Mouse (Mus musculus) spleen, postnatal 10 days (tissue): ENCODE results near the gene Mrtfa.
"Not testable (repeated sequence)": the region's sequence is repeated elsewhere in the genome, so short reads cannot be mapped to it uniquely, and the experiment has no call there.

Experiments
- DNase-seq, 2 experiments: peaks; one replicate each; pipeline ENCODE4 v3.0.0; 2021 to 2022; ENCODE audit warnings: low spot score in 2 of 2

Mrtfa gene

DNA sequence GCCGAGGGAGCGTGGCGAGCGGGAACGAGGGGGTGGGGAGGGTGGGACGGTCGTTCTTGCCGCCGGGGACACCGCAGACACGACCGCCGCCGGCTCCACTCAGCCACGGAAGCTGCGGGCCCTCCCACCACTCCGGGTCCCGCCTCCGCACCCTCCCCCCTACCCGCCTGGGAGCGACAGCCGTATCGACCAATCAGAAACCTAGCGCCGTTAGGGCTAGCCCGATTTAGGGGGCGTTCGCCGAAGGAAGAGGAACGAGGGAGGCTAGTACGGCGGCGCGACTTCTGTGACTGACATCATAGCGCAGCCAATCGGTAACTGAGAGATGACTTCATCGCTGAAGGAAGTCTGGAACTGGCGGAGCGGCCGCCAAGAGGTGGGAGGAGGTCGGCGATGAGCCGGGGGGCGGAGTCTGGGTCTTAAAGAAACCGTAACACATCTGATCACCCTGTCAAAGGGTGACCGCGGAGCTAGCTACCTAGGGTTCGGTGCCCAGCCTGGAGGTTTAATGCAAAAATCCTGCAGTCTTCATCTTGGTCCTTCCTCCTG is at the start of gene Mrtfa:
TSS of gene Mrtfa (minus strand) at position 128 of the 549 bp plus-strand sequence.
- DNase-seq: peak; percentile 93 to 95

- no peak for DNase-seq
Observed at GRCm38 (mm10) chr15:81239794-81240343, 49.3 kb upstream of the Mrtfa start.

- DNase-seq: peak in 1 of 2 experiments; percentile 33
Observed at GRCm38 (mm10) chr15:81239261-81239660, 48.7 kb upstream of the Mrtfa start.

DNA sequence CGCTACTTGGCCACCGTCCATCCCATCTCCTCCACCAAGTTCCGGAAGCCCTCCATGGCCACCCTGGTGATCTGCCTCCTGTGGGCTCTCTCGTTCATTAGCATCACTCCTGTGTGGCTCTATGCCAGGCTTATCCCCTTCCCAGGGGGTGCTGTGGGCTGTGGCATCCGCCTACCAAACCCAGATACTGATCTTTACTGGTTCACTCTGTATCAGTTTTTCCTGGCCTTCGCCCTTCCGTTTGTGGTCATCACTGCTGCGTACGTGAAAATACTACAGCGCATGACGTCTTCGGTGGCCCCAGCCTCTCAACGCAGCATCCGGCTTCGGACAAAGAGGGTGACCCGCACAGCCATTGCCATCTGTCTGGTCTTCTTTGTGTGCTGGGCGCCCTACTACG is 46.9 kb upstream of the Mrtfa start:
- DNase-seq: no peak

DNA sequence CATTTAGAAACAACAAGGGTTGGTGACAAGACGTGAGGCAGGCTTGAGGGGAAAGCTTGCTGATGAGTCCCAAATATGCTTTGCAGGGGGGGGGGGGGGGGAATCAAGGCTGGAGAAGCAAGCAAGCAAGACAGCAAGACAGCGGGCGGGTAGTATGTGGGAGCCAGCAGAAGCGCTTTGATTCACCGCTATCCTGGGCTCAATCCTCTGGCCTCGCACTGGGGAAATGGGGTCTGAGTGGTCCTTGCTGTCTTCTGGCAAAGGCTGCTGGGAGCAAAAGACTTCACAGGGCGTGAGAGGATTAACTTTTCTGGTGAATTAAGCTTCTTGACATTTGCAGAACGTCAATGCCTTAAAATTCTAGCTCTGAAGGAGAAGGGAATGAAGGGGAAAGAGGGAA is 45.5 kb upstream of the Mrtfa start:
- no peak for DNase-seq

GRCm38 (mm10) chr15:81235086-81235920 is 44.7 kb upstream of the Mrtfa start, which contains the start of gene Mchr1:
Gene Mchr1 (plus strand): TSS chr15:81235499.
- DNase-seq: peak in 1 of 2 experiments; percentile 22

- DNase-seq: no peak
Observed at GRCm38 (mm10) chr15:81231325-81231724, 40.8 kb upstream of the Mrtfa start.

GRCm38 (mm10) chr15:81229791-81230190 is 39.2 kb upstream of the Mrtfa start:
- no peak for DNase-seq

DNA sequence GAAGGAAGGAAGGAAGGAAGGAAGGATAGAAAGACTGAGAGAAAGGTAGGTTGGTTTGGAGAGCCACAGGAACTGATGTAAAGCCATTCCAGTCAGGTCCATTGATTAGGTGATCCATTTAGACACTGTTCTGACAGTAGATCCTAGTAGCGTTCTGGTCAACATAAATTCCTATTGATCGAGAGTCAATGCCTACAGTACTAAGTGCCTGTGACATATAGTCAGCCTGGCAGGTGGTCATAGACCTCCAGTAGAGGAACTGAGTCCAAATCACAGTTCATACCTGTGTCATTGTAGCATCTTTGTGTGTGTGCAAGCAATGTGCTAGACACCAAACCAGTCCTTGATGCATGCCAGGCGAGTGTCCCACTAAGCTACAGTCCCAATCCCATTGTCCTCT is 37.7 kb upstream of the Mrtfa start:
- no peak for DNase-seq

DNA sequence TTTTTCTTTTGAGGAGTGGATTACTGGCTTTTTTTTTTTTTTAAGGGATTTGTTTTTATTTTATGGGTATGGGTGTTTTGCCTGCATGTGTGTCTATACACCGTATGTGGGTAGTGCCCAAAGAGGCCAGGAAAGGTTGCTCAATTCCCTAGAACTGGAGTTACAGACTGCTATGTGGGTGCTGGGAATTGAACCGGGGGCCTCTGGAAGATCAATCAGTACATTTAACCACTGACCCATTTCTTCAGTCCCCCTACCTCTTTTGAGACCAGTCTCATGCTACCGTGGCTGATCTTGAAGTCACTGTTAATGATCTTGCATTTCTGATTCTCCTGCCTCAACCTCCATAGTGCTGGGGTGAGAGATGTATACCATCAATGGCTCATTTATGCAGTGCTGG is 36.7 kb upstream of the Mrtfa start:
- DNase-seq: no peak

DNA sequence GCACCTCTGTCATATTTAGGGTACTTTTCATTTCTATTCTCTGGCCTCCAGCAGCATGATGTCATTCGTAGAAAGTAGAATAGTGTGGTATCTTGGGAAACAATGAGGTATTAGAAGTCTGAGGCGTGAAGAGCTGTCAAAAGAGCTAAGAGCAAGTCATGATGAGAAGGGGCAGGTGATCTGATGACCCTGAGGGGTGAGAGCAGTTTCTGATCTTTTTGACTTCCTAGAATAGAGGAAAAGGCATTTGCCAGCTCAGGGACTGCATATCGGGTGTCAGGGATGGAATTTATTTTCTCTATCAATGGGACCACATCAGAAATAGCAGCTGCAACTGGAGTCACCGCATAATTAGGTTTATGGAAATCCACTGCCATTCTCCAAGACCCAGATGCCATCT is 36.2 kb upstream of the Mrtfa start:
- no peak for DNase-seq

- DNase-seq: no peak
Observed at GRCm38 (mm10) chr15:81225732-81226131, 35.2 kb upstream of the Mrtfa start.

GRCm38 (mm10) chr15:81225016-81225415 is 34.5 kb upstream of the Mrtfa start:
- DNase-seq: no peak

DNA sequence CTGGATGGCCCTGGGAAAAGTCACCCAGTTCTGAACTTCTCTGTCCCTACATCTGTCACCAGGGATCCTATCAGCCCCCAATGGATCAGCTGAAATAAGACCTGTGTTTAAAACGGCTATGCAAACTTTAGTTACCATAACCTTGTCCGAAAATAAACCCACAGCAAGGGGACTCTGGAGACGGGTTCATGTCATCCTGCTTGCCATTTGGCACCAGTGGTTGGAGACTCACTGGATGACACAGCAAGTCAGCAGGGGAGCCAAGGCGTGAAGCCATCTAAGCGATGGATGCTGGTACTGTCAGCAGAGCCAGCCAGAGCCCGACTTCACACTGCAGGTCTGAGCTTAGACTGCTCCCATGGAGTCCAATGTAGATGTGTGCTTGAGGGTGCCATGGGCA is 30.9 kb upstream of the Mrtfa start:
- no peak for DNase-seq

GRCm38 (mm10) chr15:81220051-81220450 is 29.5 kb upstream of the Mrtfa start:
- not testable (repeated sequence) for DNase-seq

- no peak for DNase-seq
Observed at GRCm38 (mm10) chr15:81219054-81219453, 28.5 kb upstream of the Mrtfa start.

DNA sequence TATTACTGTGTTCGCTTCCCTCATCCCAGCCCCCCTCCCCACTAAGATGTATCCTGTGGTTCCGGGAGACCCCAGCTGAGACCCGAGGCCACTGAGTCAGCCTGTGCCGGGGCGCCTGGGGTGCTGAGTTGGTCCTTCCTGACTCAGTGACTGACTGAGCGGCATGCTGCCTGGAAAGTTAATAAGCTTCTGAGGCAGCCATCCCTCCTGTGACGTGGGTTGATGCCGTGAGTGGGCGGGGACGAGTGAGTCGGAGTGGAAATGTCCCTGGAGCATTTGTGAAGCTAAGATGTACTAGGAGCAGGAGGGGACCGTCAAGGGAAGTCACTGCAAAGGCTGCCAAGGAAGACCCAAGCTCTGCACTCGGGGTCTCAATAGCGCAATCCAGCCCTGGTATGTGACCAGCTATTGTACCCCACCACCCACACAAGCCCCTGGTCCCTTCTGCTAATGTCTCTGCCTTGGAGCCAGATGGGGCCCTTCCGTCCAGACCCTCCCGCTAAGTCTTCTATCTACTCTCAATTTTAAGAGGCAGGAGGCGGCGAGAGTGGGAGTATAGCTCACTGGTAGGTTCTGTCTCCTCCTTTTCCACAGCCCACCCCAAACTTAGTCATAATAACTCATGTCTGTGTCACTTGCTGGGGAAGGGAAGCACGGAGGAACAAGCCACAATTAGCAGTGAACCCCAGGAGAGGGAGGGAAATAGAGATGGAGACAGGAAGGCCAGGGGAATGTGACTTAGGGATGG is 26.5 kb upstream of the Mrtfa start:
- DNase-seq: no peak

DNA sequence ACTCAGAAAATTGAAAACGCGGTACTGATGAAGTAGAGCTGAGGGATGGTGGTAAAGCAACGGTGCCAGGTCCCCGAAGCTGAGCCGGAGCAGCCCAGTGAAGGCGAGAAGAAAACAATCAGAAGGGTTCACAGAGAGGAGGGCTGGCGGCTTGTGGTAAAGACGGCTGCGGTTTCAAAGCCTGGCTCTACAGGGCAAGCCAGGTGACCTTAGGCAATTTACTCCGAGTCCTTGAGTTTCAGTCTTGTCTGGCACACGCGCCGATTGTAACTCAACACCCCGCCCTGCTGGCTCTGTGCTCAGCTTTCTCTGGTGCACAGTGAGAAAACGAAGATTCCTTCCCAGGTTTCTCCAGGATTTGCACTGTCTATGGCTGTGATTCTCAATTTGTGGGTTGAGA is 22.4 kb upstream of the Mrtfa start:
- no peak for DNase-seq

DNA sequence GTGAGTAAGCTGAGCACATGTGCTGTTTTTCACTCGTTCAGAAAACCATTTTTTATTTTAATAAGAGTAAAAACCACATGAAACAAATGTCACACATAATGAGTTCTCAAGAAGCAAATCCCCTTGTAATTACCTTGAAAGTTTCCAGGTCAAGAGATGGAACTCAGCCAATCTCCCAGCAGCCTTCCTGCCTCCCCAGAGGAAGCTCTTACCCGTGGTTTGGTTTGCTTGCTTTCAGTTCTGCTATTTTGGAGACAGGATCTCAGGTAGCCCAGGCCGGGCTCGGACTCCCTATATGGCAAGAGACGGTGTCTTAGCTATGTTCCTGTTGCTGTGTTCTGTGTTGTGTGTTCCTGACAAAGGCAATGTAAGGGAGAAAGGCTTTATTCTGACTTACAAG is 19.9 kb upstream of the Mrtfa start:
- DNase-seq: peak in 1 of 2 experiments; percentile 34

DNA sequence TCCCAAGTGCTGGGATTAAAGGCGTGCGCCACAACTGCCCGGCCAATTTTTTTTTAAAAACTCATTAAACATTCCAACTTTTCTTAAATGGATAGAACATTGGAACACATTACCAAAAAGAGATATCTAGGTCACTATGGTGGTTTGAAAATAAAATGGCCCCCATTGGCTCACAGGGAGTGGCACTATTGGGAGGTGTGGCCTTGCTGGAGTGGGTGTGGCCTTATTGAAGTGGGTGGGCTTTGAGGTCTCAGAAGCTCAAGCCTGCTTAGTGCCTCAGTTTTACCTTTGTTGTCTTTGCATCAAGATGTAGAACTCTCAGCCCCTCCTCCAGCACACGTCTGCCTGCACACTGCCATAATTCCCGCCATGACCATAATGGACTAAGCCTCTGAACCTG is 11.9 kb upstream of the Mrtfa start:
- DNase-seq: no peak

GRCm38 (mm10) chr15:81199372-81199959 is 8.9 kb upstream of the Mrtfa start:
- peak; percentile 53 to 84 for DNase-seq

GRCm38 (mm10) chr15:81198447-81198846 is 7.9 kb upstream of the Mrtfa start:
- DNase-seq: peak in 1 of 2 experiments; percentile 30
